Mouse (Mus musculus): ENCODE measurements around the gene Vti1a.

The Vti1a gene

DNA sequence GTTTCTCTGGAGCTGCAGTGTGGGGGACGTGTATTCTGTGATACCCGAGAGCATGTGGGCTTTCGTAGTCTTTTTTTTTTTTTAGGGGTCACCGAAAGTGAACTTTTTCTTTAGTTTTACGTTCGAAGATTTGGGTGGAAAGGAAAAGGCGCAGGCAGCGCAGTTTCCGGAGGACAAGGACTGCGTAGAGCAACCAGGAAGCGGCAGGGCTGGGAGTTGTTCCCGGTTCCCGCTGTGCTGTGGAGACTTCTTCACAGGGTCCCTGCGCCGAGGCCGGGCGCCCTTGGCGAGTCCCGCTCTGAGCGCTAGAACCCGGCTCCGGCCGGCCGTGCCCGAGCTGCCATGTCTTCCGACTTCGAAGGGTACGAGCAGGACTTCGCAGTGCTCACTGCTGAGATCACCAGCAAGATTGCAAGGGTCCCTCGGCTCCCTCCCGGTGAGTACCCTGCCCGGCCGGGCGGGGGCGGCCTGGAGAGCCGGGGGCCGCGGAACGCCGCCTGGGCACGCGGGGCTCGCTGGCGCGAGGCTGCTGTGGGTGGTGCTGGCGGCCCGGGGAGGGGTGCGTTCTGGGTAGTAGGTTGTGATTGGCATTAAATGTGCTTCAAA is at the start of gene Vti1a:
Vti1a (plus strand) TSS at position 187 of the 606 bp plus-strand sequence.
- DNase-seq (ENCODE audit: low spot score in 2 of 2): peak; percentile 83 to 84

DNA sequence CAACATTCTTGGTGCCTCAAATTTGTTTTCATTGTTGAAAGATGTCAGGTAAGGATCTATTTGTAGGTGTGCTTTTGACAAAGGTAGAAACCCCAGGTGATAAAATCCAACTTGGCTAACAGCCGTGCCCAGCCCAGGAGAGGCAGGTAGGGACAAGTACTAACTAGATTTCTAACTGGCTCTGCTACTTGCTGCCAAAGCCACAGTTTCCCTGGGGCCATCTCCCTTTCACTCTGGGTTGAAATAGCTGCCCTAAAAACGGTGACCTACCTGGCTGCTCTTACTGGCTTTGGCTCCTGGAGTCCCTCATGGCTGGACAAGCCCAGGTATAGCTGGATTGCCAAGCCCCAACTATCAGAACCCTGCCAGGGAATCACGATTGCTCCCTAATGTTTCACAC is 49.3 kb upstream of the Vti1a start:
- DNase-seq (ENCODE audit: low spot score in 2 of 2): no peak

DNA sequence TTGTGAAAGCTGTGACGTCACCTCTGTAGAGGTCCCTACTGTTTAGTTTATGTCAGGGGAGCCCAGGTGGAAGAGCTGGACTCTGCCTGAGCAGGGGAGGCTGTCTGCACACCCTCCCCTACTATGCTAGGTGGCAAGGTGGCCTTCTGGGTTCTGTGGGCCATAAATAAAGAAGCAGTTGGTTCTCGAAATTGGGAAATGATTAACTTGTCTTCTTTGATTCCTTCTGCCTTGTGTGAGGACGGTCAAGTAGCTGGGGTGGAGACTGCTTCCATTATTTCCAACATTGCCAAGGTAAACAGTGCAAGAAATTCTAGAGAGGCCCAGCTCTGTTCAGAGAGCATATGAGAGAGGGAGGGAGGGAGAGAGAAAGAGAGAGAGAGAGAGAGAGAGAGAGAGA is 47.9 kb upstream of the Vti1a start:
- no peak for DNase-seq (ENCODE audit: low spot score in 2 of 2)

DNA sequence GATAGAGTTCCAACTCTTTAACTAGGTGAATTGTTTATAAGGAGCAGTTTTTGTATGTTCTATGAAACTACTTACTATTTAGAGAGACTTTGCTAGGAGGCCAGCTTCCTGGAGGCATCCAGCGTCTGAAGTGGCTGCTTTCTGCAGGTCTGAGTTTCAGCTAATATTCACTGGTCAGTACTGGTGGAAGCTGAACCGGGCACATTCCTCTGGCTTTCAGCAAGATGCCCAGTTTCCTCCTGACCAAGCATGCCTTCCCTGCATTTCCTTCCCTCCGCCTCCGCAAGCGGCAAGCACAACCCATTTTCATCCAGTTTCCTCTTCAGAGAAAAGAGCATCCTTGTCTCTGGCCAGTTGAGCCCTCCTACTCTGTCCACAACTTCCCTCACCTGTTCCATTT is 47.0 kb upstream of the Vti1a start:
- DNase-seq (ENCODE audit: low spot score in 2 of 2): no peak

DNA sequence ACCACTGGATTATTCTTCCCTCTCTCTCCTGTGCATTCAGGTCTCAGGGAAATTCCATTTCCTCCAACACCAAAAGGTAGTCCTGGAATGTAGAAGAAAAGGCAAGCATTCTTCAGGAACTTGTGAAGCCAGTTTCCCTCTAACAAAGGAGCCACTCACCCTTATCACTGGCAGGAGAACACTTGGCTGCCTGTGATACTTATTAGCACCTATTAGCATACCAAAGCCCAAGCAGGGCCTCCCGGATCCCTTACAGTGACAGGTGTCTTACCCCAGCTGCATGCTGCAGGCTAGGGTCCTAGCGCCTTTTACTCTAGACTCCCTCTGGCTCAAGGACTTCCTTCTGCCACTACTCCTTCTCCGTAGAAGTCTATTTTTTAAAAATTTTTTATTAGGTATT is 44.6 kb upstream of the Vti1a start:
- DNase-seq (ENCODE audit: low spot score in 2 of 2): no peak

DNA sequence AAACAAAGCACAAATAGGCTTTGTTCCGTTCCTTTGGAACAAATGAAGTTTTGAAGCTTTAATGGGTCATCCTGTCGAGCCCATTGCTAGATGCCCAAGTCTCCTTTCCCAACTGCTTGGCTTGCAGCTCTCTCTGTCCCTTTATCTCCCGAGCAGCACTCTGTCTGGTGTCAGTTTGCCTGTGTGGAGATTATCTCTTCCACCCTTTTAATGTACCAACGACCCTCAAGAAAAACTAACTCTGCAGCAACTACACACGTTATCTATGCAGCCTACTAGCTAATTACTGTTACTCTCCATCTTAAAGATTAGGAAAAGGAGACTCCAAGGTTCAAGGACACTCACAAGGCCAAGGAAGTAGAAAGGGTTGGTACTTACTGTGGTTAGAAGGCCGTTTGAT is 42.8 kb upstream of the Vti1a start:
- no peak for DNase-seq (ENCODE audit: low spot score in 2 of 2)

DNA sequence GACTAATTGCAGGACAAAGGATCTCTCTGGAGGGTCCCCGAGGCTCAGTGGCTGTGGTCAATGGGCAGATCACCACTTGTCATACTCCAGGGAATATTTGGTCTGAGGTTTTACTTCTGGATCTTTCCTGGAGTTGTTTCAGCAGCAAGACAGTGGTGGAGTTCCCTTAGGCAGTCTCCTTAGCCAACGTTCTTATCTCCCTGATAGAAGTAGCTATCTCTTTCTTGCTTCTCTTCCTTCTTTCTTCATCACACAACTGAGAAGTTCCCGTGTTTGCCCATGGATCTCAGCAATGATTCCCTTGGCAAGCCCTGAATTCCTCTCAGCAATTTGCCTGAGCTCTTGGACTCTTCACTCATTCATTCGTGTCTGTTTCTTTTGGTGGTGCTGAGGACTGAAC is 40.0 kb upstream of the Vti1a start:
- DNase-seq (ENCODE audit: low spot score in 2 of 2): no peak

DNA sequence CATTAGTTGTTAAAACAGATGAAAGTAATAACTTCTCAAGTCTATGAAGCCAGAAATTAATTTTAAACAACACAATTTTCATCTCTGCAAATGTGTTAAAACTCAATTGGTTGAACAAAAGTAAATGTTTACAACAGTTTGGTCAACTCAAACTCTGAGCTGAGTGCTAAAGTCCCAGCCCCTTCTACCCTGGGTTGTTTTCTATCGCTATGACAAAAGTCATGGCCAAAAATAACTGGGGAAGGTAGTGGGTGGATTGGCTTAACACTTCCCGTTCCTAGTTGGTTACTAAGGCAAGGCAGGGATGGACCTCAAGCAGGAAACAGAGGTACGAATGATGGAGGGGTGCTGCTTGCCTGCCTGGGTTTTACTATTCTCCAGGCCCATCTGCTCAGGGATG is 39.3 kb upstream of the Vti1a start:
- no peak for DNase-seq (ENCODE audit: low spot score in 2 of 2)

DNA sequence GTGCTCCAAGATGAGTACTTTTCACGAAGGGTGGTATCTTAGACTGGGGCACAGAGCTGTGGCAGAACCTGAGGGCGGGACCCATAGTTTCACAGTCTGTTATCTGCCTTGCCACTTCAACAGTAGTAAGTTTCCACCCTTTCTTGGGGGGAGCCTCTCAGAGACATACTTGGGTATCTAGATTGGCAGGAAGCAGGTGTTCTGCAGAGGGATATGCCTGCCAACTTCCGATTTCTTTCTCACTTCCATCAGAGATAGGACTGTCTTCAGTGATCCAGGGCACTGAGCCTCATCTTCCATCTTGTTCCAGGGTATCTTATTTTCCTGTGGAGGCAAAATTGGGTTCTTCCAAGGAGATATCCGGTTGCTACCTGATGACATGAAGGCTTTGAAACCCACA is 32.0 kb upstream of the Vti1a start:
- DNase-seq (ENCODE audit: low spot score in 2 of 2): no peak

DNA sequence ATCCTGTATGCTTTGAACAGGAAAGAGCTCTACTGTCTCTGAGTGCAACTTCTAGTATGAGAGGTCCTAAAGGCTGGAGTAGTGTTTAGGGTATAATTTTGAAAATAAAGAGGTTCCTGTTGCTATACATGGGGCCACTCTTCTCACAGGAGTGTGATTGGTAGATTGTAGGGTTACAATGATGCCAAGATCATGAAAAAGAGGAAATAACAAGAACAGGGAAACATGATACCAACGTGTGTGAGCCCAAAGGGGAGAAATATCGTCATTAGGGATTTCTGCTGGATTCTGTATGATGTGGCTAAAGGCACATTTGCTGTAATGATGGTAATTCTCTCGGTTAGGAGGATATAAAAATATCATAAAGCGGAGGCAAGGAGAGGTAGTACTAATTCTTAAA is 30.1 kb upstream of the Vti1a start:
- DNase-seq (ENCODE audit: low spot score in 2 of 2): no peak

DNA sequence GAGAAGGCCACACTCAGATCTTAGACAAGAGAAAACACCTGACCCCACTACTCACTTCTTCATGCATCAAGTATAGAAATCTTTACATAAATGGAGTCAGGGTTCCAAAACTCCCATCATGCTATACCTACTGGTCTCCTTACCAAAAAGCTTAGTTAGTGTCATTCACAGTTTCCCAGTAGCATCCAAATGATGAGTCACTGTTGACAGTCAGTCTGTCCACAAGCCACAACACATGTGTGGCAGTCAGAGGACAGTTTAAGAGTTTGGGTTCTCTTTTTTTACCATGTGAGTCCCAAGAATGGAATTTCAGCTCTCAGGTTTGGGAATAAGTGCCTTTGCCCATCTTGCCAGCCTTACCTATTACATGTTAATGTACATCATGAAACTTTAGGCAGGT is 27.1 kb upstream of the Vti1a start:
- DNase-seq (ENCODE audit: low spot score in 2 of 2): no peak

DNA sequence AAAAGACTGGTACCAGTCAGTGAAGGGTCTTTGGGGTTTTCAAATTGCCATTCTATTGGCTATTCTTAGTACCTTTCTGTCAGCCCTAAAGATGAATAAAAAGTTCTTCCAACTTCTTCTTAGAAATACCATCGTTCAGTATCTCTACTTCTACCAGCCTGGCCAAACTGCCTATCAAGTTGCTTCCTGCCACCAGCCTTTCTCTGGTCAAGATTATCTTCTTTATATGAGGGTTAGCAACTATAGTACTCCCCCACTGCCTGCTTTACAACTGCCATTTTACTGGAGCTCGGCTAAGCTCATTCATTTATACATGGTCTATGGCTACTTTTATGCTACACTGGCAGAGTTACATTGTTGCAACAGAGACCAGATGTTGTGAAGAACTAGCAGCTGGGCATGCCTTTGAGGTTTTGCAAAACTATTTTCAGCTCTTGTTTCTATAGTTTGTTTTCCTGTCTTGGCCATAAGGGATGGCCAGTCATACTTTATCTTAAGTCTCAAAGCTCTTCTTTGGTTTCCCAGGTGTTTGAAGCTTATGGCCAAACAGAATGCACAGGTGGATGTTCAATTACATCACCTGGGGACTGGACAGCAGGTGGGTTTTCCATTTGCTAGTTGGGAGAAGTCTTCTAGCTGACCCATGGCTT is 25.3 kb upstream of the Vti1a start:
- no peak for DNase-seq (ENCODE audit: low spot score in 2 of 2)

DNA sequence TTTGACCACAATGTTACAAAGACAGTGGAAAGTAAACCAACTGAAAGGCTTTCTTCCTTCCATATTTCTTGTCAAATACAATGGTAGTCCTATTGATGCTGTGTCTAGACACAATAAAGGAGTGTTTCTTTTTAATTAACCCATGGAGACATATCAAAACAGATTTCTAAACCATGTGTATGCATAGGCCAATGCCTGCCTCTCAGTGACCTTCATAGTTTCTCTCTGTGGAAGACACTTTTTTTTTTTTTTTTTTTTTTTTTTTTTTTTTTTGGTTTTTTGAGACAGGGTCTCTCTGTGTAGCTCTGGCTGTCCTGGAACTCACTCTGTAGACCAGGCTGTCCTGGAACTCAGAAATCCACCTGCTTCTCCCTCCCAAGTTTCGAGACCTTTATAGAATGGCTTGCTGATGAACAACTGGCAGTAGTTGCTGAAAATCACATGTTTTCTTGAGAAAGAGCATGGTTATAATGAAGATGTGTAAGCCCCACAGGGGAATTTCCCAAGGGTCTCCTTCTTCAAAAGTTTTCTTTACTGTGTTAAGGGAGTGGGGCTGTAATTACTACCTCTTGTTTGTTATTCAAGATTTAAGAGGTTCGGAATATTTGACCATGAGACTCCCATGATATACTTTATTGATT is 23.8 kb upstream of the Vti1a start:
- no peak for DNase-seq (ENCODE audit: low spot score in 2 of 2)

DNA sequence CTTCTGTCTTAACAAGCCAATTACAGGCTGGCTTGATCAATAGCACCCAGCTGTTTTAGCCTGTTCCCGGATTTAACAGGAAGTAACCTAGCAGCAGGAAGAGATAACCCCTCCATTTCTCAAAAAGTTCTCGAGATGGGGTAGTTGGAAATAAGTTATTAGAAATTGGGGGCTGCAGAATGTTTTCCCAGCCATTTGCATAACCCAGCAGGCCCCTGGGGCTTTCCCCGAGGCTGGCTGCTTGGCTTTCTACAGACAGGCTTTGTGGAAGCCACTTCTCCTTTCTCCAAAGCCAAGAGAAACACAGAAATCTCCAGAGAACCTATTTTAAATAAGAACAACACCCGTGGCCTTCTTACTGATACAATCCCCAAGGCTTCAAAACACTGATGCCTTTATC is 22.9 kb upstream of the Vti1a start:
- no peak for DNase-seq (ENCODE audit: low spot score in 2 of 2)

DNA sequence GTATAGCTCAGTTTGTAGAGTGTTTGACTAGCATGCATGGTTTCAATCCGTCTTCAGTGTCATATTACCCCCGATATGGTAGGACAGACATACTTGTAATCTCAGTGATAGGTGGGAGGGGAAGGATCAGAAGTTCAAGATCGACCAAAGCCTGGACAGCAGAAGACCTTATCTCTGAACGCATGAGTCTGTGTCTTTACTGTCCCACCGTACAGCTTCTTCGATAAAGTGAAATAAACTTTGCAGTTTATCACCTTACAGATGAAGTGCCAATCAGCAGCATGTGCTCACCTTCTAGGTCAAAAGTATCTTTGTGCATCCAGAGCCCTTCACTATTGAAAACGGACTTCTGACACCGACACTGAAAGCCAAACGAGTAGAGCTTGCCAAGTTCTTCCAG is 21.0 kb upstream of the Vti1a start:
- no peak for DNase-seq (ENCODE audit: low spot score in 2 of 2)

DNA sequence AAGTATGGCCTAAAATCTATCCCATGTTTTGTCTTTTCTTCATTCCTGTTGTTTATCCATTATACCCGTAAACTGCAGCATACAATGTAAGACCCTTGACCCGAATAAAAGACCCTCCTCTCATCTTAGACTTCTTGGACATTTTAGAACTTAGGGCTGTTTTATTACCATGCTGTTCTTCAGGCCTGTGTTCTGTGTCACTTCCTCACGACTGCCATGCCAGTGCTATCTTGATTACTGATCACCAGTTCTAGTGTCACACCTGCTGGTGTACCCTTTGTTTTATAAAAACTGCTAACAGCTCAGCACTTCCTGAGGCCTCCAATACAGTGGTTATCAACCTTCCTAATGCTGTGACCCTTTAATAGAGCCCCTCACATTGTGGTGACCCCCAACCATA is 20.5 kb upstream of the Vti1a start:
- DNase-seq (ENCODE audit: low spot score in 2 of 2): no peak

DNA sequence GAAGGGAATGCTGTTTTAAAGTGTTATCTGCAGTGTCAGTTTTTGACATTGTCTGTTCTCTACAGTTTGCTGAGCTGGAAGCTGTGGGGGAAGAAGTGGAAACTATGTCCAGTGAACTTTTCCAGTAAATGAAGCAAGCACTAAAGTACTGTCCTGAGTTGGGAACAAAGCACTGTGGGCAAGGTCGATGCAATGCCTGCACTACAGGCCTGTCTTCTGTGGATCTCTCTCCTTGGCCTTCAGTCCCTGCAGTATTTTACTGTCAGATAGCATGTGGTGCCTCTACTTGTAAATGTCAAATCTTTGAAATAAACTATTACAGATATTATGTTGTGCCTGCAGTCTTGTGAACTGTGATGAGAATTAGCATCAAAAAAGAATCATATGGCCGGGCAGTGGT is 19.8 kb upstream of the Vti1a start:
- no peak for DNase-seq (ENCODE audit: low spot score in 2 of 2)

DNA sequence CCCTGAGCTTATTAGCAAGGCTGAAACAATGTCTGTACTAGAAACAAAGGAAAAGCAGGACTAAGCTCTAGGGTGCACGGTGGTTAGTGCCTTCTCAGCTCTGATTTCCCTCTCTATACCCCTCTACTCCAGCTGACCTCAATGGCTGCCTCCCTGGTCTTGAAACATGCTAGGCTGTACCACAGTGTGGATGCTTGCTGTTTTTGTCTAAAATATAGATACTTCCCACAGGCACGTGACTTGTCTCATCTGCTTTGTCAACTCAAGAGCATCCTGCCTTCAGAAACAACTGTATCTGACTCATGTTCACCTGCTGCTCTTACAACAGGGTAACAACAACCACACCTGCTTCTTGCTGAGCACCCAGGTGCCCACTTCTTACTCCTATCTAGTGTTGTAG is 18.6 kb upstream of the Vti1a start:
- DNase-seq (ENCODE audit: low spot score in 2 of 2): no peak

DNA sequence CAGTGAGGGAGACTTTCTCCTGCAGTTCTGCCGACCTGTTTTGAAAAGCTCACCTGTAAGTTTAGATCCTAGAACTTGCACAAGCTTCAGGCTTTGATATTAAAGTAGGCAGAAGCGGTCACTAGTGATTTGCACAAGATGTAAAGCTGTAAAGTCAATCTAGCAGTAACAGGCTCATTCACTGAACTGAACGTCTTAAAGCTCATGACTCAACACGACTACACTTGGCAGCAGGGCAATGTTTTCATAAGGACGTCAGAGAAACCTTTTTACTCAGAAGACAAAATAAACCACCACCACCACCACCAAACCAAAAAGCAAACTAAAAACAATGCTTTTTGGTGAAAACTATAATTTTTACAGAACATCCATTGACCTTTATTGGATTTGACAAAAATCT is 18.1 kb upstream of the Vti1a start:
- no peak for DNase-seq (ENCODE audit: low spot score in 2 of 2)

DNA sequence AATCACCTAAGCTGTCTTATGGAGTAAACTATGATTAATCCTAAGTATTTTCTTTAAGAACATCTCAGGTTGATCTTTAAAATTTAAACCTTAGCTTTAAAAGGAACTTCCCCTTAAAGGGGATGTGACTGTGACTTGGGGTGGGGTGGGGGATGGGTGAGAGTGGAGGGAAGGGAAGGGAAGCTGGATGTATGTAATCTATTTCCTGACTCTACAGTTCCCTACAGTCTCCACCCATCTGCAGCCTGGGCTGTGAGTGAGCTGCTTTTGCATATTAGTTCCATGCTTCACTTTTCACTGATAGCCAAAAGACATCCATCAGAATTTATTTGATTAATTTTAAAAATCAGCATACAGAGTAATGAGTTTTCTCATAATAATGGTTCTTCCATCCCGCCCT is 16.7 kb upstream of the Vti1a start:
- no peak for DNase-seq (ENCODE audit: low spot score in 2 of 2)

DNA sequence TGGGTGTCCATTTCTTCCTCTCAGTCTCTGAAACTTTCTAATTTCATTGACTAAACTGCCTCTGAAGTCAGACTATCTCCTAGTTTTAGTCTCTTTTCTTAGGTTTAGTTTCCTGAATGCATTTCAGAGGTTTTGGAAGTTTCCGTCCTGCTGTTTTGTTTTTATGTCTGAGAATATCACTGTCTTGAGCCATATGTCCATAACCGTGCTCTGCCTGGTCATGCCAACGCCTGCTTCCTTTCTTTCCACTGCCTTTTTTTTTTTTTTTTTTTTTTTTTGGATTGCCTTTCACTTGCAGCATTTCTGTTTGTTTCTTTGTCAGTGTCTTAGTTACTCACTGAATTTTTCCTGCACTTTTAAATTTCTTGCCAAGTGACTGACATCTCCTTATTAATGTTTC is 15.6 kb upstream of the Vti1a start:
- DNase-seq (ENCODE audit: low spot score in 2 of 2): no peak

DNA sequence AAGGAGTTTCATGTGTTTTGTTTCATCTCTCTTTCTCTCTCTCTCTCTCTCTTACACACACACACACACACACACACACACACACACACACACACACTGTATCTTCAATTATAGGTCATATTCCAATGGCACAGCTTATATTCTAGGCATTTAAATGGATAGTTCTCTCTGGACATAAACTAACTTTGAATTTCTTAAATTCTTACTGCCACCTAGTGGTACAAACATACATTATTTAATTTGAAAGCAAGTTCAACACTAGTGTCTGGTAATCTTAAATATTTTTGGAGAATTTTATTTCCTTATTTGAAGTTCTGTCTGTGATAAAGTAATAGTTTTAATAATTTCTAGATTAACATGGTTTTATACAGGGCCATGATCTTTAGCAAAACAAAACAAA is 11.1 kb upstream of the Vti1a start:
- no peak for DNase-seq (ENCODE audit: low spot score in 2 of 2)

DNA sequence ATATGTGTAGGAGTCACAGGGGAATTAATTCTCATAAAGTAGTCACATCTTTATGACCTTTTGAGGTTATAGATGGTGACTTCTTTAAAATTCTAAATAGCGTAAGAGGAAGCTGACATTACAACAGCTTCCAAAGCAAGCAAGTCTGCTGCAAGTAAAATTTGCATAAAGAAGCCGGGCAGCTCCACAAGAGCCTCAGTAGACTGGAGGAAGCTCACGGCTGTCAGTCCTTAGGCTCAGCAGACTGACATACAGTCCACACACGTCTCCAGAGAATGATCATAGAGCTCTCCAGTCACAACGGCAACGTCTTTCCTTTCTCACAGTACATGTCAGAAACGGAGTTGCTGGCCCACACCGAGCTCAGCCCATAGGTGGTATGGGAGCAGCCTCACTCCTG is 4.2 kb upstream of the Vti1a start:
- DNase-seq (ENCODE audit: low spot score in 2 of 2): no peak

DNA sequence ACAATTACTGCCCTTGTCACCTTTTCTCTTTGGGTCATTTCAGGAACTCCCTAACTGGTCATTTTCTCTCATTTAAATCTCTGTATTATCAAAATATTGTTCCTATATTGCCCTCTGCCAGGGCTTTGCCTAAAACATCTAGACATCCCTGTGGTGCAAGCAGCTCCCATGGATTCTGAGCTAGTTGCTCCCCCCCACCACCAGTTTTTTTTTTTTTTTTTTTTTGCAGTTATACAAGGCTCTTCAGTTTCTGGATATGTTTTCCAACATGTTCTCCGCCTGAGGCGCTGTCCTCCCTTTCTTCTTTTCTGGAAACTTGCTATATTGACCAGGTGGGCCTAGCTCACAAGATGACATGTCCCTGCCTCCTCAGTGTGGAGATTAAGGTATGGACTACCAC is 2.4 kb upstream of the Vti1a start:
- DNase-seq (ENCODE audit: low spot score in 2 of 2): no peak
